ENCODE assay signal across 23 mouse cellular contexts in genomic region chr7:63405988-63406387, GRCm38 (mm10). TPM values are rescaled to one million over a fixed set of nuclear protein-coding genes. Genes with fewer than 3 reads are reported as not detected.
"Had no signal": no experiment of that assay in that cellular context is flagged by ENCODE, and none has a peak within 500 bp of the region (broad histone marks: within the 10 kb centered on the region; RNA-seq: fewer than 3 reads in every experiment).

No protein-coding gene starts in this region.

- H3K9me3 ChIP-seq: limb, embryonic 15.5 days; lung, embryonic 15.5 days; midbrain, embryonic 10.5 days; midbrain, embryonic 13.5 days; neural tube, embryonic 13.5 days had no signal

- H3K27ac ChIP-seq: layer of hippocampus, adult 2 months; limb, embryonic 15.5 days; liver, embryonic 14.5 days; lung, embryonic 15.5 days; midbrain, embryonic 10.5 days; midbrain, embryonic 13.5 days; neural tube, embryonic 13.5 days had no signal

- H3K36me3 ChIP-seq: limb, embryonic 15.5 days; lung, embryonic 15.5 days; midbrain, embryonic 10.5 days; midbrain, embryonic 13.5 days; neural tube, embryonic 13.5 days had no signal

- H3K4me3 ChIP-seq: layer of hippocampus, adult 2 months; limb, embryonic 15.5 days; lung, embryonic 15.5 days; megakaryocyte, embryonic 14.5 days; midbrain, embryonic 10.5 days; midbrain, embryonic 13.5 days; myocyte; neural tube, embryonic 13.5 days had no signal

- ATAC-seq: liver, postnatal 0 days; midbrain, embryonic 13.5 days; midbrain, embryonic 16.5 days had no signal

- H3K27me3 ChIP-seq: limb, embryonic 15.5 days; lung, embryonic 15.5 days; megakaryocyte, embryonic 14.5 days; midbrain, embryonic 13.5 days; neural tube, embryonic 13.5 days had no signal

- H3K9ac ChIP-seq: limb, embryonic 15.5 days; liver, embryonic 14.5 days; liver, postnatal 0 days; lung, embryonic 15.5 days; midbrain, embryonic 13.5 days; neural tube, embryonic 13.5 days had no signal

- DNase-seq: kidney, adult 18-20 months; kidney, adult 9 months; kidney, postnatal 14 days; kidney, postnatal 4 days; layer of hippocampus, adult 9-11 months; liver, postnatal 0 days; lung, postnatal 36 days; retina, postnatal 1 day; right cerebral cortex, postnatal 25 days; spleen, adult 18-20 months; thymus, postnatal 25 days had no signal

- H3K4me2 ChIP-seq: limb, embryonic 15.5 days; liver, embryonic 11.5 days; lung, embryonic 15.5 days; midbrain, embryonic 13.5 days; neural tube, embryonic 13.5 days had no signal

- H3K4me1 ChIP-seq: limb, embryonic 15.5 days; lung, embryonic 15.5 days; megakaryocyte, embryonic 14.5 days; midbrain, embryonic 10.5 days; midbrain, embryonic 13.5 days; neural tube, embryonic 13.5 days had no signal

RNA-seq across cellular contexts. Expression of gene Otud7a, which starts 38.6 kb away (rescaled TPM):
- polyA plus RNA-seq: liver, postnatal 0 days; thymus, postnatal 0 days had no signal
